Mouse (Mus musculus) forebrain, embryonic 12.5 days (tissue): ENCODE results near the gene Zfp819. TPM values are rescaled to one million over a fixed set of nuclear protein-coding genes. Genes with fewer than 3 reads are reported as not detected.

Experiments used
- ATAC-seq: fragments of 200-750 bp; cut with Nextera tagmentation; 2 replicates; pipeline ENCODE4 v1.8.0; 2017; ENCODE audit warnings: moderate TSS enrichment; ENCODE audit not compliant: low FRiP score
- H3K27ac ChIP-seq: fragments of 300-500 bp; sonication (generic); 2 replicates; pipeline ENCODE4 v1.5.1; 2016; ENCODE audit warnings: mild to moderate bottlenecking
- H3K27me3 ChIP-seq: fragments of 300-500 bp; sonication (generic); 2 replicates; pipeline ENCODE4 v1.6.1; 2016; ENCODE audit warnings: mild to moderate bottlenecking
- H3K36me3 ChIP-seq: fragments of 300-500 bp; sonication (generic); replicated peaks from 2 replicates; pipeline ENCODE4 v1.6.1; 2016; ENCODE audit warnings: mild to moderate bottlenecking
- H3K4me1 ChIP-seq: fragments of 300-500 bp; sonication (generic); 2 replicates; pipeline ENCODE4 v1.6.1; 2016
- H3K4me2 ChIP-seq: fragments of 300-500 bp; sonication (generic); 2 replicates; pipeline ENCODE4 v1.6.1; 2016; ENCODE audit warnings: mild to moderate bottlenecking, moderate library complexity
- H3K4me3 ChIP-seq: fragments of 300-500 bp; sonication (generic); replicated peaks from 2 replicates; pipeline ENCODE4 v1.5.1; 2016; ENCODE audit warnings: mild to moderate bottlenecking
- H3K9ac ChIP-seq: fragments of 300-500 bp; sonication (generic); 2 replicates; pipeline ENCODE4 v1.6.1; 2016; ENCODE audit warnings: mild to moderate bottlenecking
- H3K9me3 ChIP-seq: fragments of 300-500 bp; sonication (generic); 2 replicates; pipeline ENCODE4 v1.6.1; 2016
- WGBS: fragments of 180-500 bp; shearing (Covaris S2); methylation state at CpG from one replicate; pipeline ENCODE4 v1.1.7; 2016; 5-methylcytosine and 5-hydroxymethylcytosine counted together
- polyA plus RNA-seq: library from polyadenylated mRNA; unstranded; fragments of >200 nt; fragmentation: Nextera tagmentation; extraction: Ambion mirVana; gene quantifications from 2 replicates; pipeline ENCODE4 v1.2.1, GENCODE M21; 2016

The Zfp819 gene
- polyA plus RNA-seq, 1 experiment from 2014 or later, result 0.61 TPM

DNA sequence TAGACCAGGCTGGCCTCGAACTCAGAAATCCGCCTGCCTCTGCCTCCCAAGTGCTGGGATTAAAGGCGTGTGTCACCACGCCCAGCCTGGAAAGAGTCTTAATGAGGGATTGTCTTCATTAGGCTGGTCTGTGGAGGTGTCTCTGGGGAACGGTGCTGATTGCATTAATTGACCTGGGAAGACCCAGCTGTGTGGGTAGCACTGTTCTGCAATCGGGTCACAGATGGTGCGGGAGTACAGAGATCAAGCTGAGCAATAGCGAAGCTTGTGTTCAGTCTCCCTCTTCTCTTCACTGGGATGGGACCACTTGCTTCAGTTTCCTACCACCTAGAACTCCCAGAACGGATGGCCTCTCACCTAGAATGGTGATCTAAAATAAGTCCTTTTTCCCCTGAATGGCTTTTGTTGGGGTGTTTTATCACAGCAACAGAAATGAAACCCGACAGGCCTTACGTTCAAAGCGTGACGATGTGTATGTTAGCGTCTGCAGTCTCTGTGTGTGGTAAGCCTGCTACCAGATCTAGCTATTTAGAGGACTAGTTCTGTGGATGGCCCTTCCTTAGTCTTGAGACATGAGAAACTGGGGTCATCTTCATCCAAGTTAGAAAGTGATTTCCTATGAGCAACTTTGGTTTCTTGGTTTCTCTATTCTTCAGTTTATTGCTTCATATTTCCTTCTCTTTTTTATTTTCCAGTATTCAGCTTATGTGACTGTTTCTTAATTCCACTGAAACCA is 7.0 kb downstream of the Zfp819 start:
- Histone ChIP-seq H3K36me3 (no peaks in the 10 kb centered on the region), H3K9ac (no peak overlapping the region), H3K27ac (no peak overlapping the region), H3K4me1 (no peaks in the 10 kb centered on the region), H3K9me3 (no peaks in the 10 kb centered on the region), H3K4me2 (no peak overlapping the region), H3K4me3 (no peak overlapping the region), H3K27me3 (no peaks in the 10 kb centered on the region)
- WGBS, result 91% methylated on average over 14 of the region's 14 CpGs
- ATAC-seq, result no peak

- no peaks in the 10 kb centered on the region for H3K36me3 ChIP-seq
- H3K4me1 ChIP-seq, result no peaks in the 10 kb centered on the region
- 86% methylated on average over 7 of the region's 7 CpGs for WGBS
- no peak overlapping the region for H3K4me2 ChIP-seq
- no peaks in the 10 kb centered on the region for H3K9me3 ChIP-seq
- no peak overlapping the region for H3K9ac ChIP-seq
- no peak overlapping the region for H3K4me3 ChIP-seq
- ATAC-seq, result no peak
- H3K27me3 ChIP-seq, result no peaks in the 10 kb centered on the region
- H3K27ac ChIP-seq, result no peak overlapping the region
Observed at GRCm38 (mm10) chr7:43622927-43623326, 16.0 kb downstream of the Zfp819 start.

GRCm38 (mm10) chr7:43623819-43624218 is 16.9 kb downstream of the Zfp819 start:
- ATAC-seq, result no peak
- Histone ChIP-seq H3K4me2 (no peak overlapping the region), H3K4me3 (no peak overlapping the region)

DNA sequence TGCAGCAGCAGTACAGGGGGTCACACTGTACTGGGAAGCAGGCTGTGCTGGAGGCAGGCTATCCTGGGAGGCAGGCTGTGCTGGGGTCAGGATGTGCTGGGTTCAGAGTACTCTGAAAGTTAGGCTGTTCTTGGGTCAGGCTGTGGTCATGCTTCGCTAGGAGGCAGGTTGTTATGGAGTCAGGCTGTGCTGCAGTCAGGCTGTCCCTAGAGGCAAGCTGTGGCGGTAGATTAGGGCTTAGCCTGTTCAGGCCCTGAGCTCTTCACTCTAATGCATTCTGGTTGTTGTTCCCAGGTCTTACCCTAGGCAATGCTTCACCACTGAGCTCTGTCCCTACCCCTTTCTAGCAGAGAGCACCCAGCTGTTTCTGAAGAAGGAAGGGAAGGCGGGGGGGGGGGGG is 18.1 kb downstream of the Zfp819 start:
- WGBS, result 63% methylated on average over 3 of the region's 3 CpGs
- Histone ChIP-seq H3K4me1 (no peaks in the 10 kb centered on the region), H3K27me3 (no peaks in the 10 kb centered on the region), H3K9ac (no peak overlapping the region), H3K4me3 (no peak overlapping the region), H3K36me3 (no peaks in the 10 kb centered on the region), H3K4me2 (no peak overlapping the region), H3K9me3 (no peaks in the 10 kb centered on the region), H3K27ac (no peak overlapping the region)
- no peak for ATAC-seq

More at GRCm38 (mm10) chr7:43623819-43624218, 16.9 kb downstream of the Zfp819 start:
- no peaks in the 10 kb centered on the region for H3K4me1 ChIP-seq
- 17% methylated on average over 10 of the region's 10 CpGs for WGBS
- no peak overlapping the region for H3K9ac ChIP-seq
- H3K36me3 ChIP-seq, result no peaks in the 10 kb centered on the region
- H3K27me3 ChIP-seq, result no peaks in the 10 kb centered on the region
- no peaks in the 10 kb centered on the region for H3K9me3 ChIP-seq
- H3K27ac ChIP-seq, result no peak overlapping the region

GRCm38 (mm10) chr7:43625794-43626422 is 18.9 kb downstream of the Zfp819 start:
- H3K4me2 ChIP-seq, result no peak overlapping the region
- H3K9ac ChIP-seq, result no peak overlapping the region
- ATAC-seq, result no peak
- no peaks in the 10 kb centered on the region for H3K9me3 ChIP-seq
- WGBS, result 85% methylated on average over 8 of the region's 8 CpGs
- no peaks in the 10 kb centered on the region for H3K36me3 ChIP-seq
- no peak overlapping the region for H3K27ac ChIP-seq
- H3K4me3 ChIP-seq, result no peak overlapping the region
- H3K27me3 ChIP-seq, result no peaks in the 10 kb centered on the region
- H3K4me1 ChIP-seq, result no peaks in the 10 kb centered on the region

DNA sequence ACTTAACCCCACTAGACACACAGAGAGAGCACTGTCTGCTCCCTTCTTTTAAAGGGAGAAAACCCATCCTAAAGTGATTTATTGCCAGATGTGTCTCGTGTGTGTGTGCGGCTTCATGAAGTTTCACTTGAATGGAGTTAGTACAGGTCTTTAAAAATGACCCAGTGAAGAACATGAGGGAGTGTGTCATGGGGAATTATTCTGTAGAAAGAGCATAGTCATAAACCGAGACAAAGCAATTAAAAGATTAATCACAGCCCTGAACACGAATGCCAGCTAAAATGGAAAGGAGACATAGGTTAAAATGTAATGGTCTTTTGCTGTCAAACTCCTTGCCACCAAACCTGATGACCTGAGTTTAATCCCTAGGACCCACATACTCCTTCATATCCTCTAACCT is 27.0 kb downstream of the Zfp819 start:
- no peaks in the 10 kb centered on the region; the same call in 1 of the 2 replicates for H3K4me1 ChIP-seq
- H3K27me3 ChIP-seq, result no peaks in the 10 kb centered on the region
- no peak overlapping the region for H3K27ac ChIP-seq
- H3K9me3 ChIP-seq, result no peaks in the 10 kb centered on the region
- H3K4me2 ChIP-seq, result no peak overlapping the region
- WGBS, result 82% methylated on average over 4 of the region's 4 CpGs
- H3K4me3 ChIP-seq, result no peak overlapping the region
- no peak for ATAC-seq
- H3K36me3 ChIP-seq, result no peaks in the 10 kb centered on the region
- H3K9ac ChIP-seq, result no peak overlapping the region

GRCm38 (mm10) chr7:43634500-43634899 is 27.5 kb downstream of the Zfp819 start, which contains the start of gene Ceacam18:
Gene Ceacam18, plus strand, starts transcription at chr7:43634707.
- WGBS, result 76% methylated on average over 6 of the region's 6 CpGs
- no peak within 1 kb of the TSS for H3K9ac ChIP-seq
- no peak for ATAC-seq
- H3K4me3 ChIP-seq, result no peak within 1 kb of the TSS
- no peak within 1 kb of the TSS for H3K27ac ChIP-seq
- H3K9me3 ChIP-seq, result no peaks in the 10 kb centered on the region
- H3K36me3 ChIP-seq, result no peaks in the 10 kb centered on the region
- H3K4me2 ChIP-seq, result no peak within 1 kb of the TSS
- no peaks in the 10 kb centered on the region for H3K27me3 ChIP-seq
- no peaks in the 10 kb centered on the region; the same call in 1 of the 2 replicates for H3K4me1 ChIP-seq

- Histone ChIP-seq H3K27me3 (no peaks in the 10 kb centered on the region), H3K9ac (no peak overlapping the region), H3K36me3 (no peaks in the 10 kb centered on the region), H3K4me1 (no peaks in the 10 kb centered on the region; the same call in 1 of the 2 replicates), H3K9me3 (no peaks in the 10 kb centered on the region), H3K27ac (no peak overlapping the region), H3K4me2 (no peak overlapping the region), H3K4me3 (no peak overlapping the region)
- 70% methylated on average over 2 of the region's 2 CpGs for WGBS
- no peak for ATAC-seq
Observed at GRCm38 (mm10) chr7:43636194-43636593, 29.2 kb downstream of the Zfp819 start.

- no peak overlapping the region for H3K27ac ChIP-seq
- no peak overlapping the region for H3K4me2 ChIP-seq
- 52% methylated on average over 1 of the region's 1 CpGs for WGBS
- H3K36me3 ChIP-seq, result no peaks in the 10 kb centered on the region
- H3K9ac ChIP-seq, result no peak overlapping the region
- ATAC-seq, result no peak
- no peaks in the 10 kb centered on the region for H3K27me3 ChIP-seq
- H3K4me1 ChIP-seq, result no peaks in the 10 kb centered on the region; the same call in 1 of the 2 replicates
- H3K4me3 ChIP-seq, result no peak overlapping the region
- H3K9me3 ChIP-seq, result no peaks in the 10 kb centered on the region
Observed at GRCm38 (mm10) chr7:43637118-43637517, 30.1 kb downstream of the Zfp819 start.

DNA sequence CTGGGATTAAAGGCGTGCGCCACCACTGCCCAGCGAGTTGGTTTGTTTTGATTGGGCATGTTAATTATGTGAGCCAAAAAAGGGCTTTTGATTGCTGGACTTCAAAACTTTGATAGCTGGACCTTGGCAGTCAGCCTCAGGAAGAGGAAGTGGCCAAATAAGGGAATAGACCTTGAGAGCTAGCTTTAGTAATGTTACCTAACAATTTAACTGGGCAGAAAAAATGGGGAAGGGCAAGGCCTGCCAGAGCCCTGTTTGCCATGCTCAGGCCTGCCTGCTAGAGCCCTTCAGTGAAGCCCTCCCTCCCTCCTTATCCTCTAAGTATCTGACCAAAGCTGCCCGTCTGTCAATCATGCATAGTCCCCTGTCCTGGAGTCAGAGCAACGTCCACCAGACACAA is 35.6 kb downstream of the Zfp819 start:
- Histone ChIP-seq H3K4me1 (no peaks in the 10 kb centered on the region), H3K9me3 (no peaks in the 10 kb centered on the region), H3K36me3 (no peaks in the 10 kb centered on the region), H3K27me3 (no peaks in the 10 kb centered on the region), H3K27ac (no peak overlapping the region), H3K4me2 (no peak overlapping the region), H3K9ac (no peak overlapping the region), H3K4me3 (no peak overlapping the region)
- ATAC-seq, result no peak
- WGBS, result 84% methylated on average over 5 of the region's 5 CpGs

DNA sequence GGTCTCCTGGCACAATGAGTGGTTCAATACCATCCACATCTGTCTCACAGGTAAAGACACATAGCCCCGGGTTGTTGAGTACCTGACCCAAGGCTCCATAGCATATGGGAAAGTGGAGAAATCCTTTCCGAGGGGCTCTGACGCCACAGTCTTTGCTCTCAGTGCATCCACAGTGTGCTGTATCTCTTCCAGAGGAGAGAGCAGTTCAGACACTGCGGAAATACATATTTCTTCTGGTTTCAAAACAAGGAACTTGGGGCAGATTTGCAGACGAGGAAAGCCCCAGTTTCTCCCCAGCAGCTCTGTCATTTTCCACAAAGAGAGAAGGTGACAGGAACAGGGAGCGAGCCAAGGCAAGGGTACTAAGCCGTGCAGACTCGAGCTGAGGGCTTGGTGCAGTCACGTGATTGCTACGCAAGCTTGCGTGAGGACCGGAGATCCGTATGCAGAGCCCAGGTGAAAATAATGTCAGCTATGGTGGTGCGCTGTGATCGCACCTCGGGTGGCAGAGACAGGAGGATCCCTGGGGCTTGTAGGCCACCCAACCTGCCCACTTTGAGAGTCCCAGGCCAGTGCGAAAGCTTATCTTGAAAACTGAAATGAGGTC is 36.2 kb downstream of the Zfp819 start:
- WGBS, result 88% methylated on average over 17 of the region's 17 CpGs

DNA sequence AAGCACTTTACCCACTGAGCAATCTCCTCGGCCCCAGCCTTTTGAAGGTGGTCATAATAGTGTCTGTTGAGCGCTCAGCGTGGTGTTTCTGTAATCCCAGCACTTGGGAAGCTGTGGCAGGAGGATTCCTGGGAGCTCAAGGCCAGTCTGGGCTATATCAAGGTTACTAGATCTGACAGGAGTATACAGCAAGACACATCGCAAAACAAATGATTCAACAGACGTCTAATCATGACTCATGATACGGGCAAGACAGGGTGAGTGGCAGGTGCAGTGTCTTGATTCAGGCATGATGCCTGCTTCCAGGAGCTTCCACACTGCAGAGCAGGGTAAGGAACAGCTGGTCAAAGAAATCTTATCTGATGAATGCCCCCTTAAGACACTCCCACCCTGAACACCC is 45.7 kb downstream of the Zfp819 start:
- WGBS, result 88% methylated on average over 6 of the region's 6 CpGs
- Histone ChIP-seq H3K36me3 (no peaks in the 10 kb centered on the region), H3K9ac (no peak overlapping the region), H3K4me2 (no peak overlapping the region), H3K9me3 (0 out of 2 replicates have a peak, but pooled peaks cover 4% of the 10 kb centered on the region), H3K4me3 (no peak overlapping the region), H3K27ac (no peak overlapping the region), H3K27me3 (no peaks in the 10 kb centered on the region), H3K4me1 (no peaks in the 10 kb centered on the region)
- no peak for ATAC-seq

More for the DNA sequence above, 36.2 kb downstream of the Zfp819 start:
- no peak overlapping the region for H3K4me2 ChIP-seq
- H3K36me3 ChIP-seq, result no peaks in the 10 kb centered on the region
- no peaks in the 10 kb centered on the region for H3K27me3 ChIP-seq
- H3K4me1 ChIP-seq, result no peaks in the 10 kb centered on the region
- no peak overlapping the region for H3K9ac ChIP-seq
- no peak for ATAC-seq
- no peaks in the 10 kb centered on the region for H3K9me3 ChIP-seq
- H3K4me3 ChIP-seq, result no peak overlapping the region
- H3K27ac ChIP-seq, result no peak overlapping the region
